ENCODE assay signal across 13 mouse cellular contexts in the genomic region with DNA sequence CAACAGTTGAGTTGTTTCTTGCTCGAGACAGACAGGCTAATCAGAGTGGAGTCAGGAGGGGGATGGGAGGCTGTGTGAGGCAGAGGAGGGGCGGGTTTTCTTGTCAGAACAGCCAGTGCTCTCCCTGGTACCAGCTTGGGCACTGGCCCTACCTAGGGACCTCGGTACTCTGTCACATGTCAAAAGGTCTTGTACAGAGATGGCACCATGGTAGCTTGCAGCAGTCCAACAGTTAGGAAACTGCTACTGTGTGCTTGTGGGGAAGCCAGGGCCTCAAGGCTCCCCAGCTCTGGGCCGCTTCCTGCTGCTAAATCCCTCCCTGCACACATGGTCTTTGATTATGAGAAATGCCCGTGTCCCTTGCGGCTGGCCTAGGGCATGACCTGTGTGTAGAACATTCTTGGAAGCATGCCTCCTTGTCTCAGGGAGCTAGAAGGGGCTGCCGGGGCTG.
DNase-seq lines count a peak whose midpoint lies in the region; ATAC-seq and TF ChIP-seq lines count a peak whose summit lies in the region.
"Had no signal": no experiment of that assay in that cellular context is flagged by ENCODE, and none has a peak within 500 bp of the region (broad histone marks: within the 10 kb centered on the region; RNA-seq: fewer than 3 reads in every experiment).

No protein-coding gene starts in this region.

- no peak for TF ChIP-seq CTCF in stomach, postnatal 0 days (IDR thresholded peaks at IDR 0.05; ENCODE audit: low read depth)
- no peak for TF ChIP-seq CTCF in layer of hippocampus, adult 2 months (conservative IDR thresholded peaks at IDR 0.05)

- no peaks in the 10 kb centered on the region for H3K27me3 ChIP-seq in heart, embryonic 12.5 days (replicated peaks)
- H3K27me3 ChIP-seq in stomach, embryonic 14.5 days (ENCODE audit: control insufficient read depth, insufficient read depth, low read length) = no peaks in the 10 kb centered on the region
- no peaks in the 10 kb centered on the region for H3K27me3 ChIP-seq in stomach, postnatal 0 days (ENCODE audit: control insufficient read depth, insufficient read depth, low read length)
- H3K27me3 ChIP-seq: liver, embryonic 12.5 days; neural tube, embryonic 13.5 days had no signal

- no peak for TF ChIP-seq EP300 in stomach, postnatal 0 days (optimal IDR thresholded peaks at IDR 0.05)

- ATAC-seq in heart, embryonic 12.5 days (ENCODE audit: insufficient number of reproducible peaks, low FRiP score) = 0 out of 2 replicates have a peak, but pooled peaks have one; percentile 7
- no peak for ATAC-seq in stomach, embryonic 14.5 days (ENCODE audit: insufficient number of reproducible peaks, insufficient read depth, low FRiP score, low read depth)
- no peak for ATAC-seq in stomach, postnatal 0 days (ENCODE audit: low FRiP score, low TSS enrichment)
- ATAC-seq: intestine, postnatal 0 days; liver, embryonic 12.5 days had no signal

- intact Hi-C loops in heart, postnatal 10 days (cut with DNase I) = no loop called here

- H3K4me3 ChIP-seq in heart, embryonic 12.5 days = no peak overlapping the region
- no peak overlapping the region for H3K4me3 ChIP-seq in stomach, embryonic 14.5 days (ENCODE audit: low read depth, low read length)
- no peak overlapping the region for H3K4me3 ChIP-seq in stomach, postnatal 0 days (ENCODE audit: low read depth, low read length)
- no peak overlapping the region for H3K4me3 ChIP-seq in layer of hippocampus, adult 2 months
- H3K4me3 ChIP-seq: gastrocnemius, adult 2 months; liver, embryonic 12.5 days; neural tube, embryonic 13.5 days had no signal

- WGBS in heart, embryonic 12.5 days = 25% methylated on average over 7 of the region's 7 CpGs
- WGBS in stomach, embryonic 14.5 days = 42% methylated on average over 7 of the region's 7 CpGs
- WGBS in stomach, postnatal 0 days = 48% methylated on average over 7 of the region's 7 CpGs

- no peak overlapping the region for H3K9ac ChIP-seq in heart, embryonic 12.5 days
- H3K9ac ChIP-seq in stomach, embryonic 14.5 days (replicated peaks; ENCODE audit: low read depth, low read length) = no peak overlapping the region
- H3K9ac ChIP-seq in stomach, postnatal 0 days (ENCODE audit: low read length) = no peak overlapping the region
- H3K9ac ChIP-seq: liver, embryonic 12.5 days; neural tube, embryonic 13.5 days had no signal

- peaks cover 17% of the 10 kb centered on the region for H3K4me1 ChIP-seq in heart, embryonic 12.5 days (replicated peaks)
- no peaks in the 10 kb centered on the region for H3K4me1 ChIP-seq in stomach, embryonic 14.5 days (ENCODE audit: control insufficient read depth, insufficient read depth, low read length)
- 0 out of 2 replicates have a peak, but pooled peaks cover 3% of the 10 kb centered on the region for H3K4me1 ChIP-seq in stomach, postnatal 0 days (replicated peaks; ENCODE audit: control insufficient read depth, insufficient read depth)

- peak overlapping the region; percentile 55 for H3K27ac ChIP-seq in heart, embryonic 12.5 days (ENCODE audit: poor library complexity, severe bottlenecking)
- 0 out of 2 replicates have a peak overlapping the region, but pooled peaks have one; percentile 11 for H3K27ac ChIP-seq in stomach, embryonic 14.5 days (ENCODE audit: low read length)
- no peak overlapping the region for H3K27ac ChIP-seq in stomach, postnatal 0 days (replicated peaks)
- H3K27ac ChIP-seq in layer of hippocampus, adult 2 months = no peak overlapping the region
- H3K27ac ChIP-seq: gastrocnemius, adult 2 months; liver, embryonic 12.5 days; neural tube, embryonic 13.5 days had no signal

- H3K4me2 ChIP-seq in heart, embryonic 12.5 days = no peak overlapping the region
- H3K4me2 ChIP-seq in stomach, embryonic 14.5 days (replicated peaks; ENCODE audit: low read depth, low read length) = no peak overlapping the region
- no peak overlapping the region for H3K4me2 ChIP-seq in stomach, postnatal 0 days (replicated peaks; ENCODE audit: low read depth)
- H3K4me2 ChIP-seq: liver, embryonic 12.5 days; neural tube, embryonic 13.5 days had no signal

- no peaks in the 10 kb centered on the region for H3K9me3 ChIP-seq in heart, embryonic 12.5 days (replicated peaks)
- no peaks in the 10 kb centered on the region for H3K9me3 ChIP-seq in stomach, embryonic 14.5 days (ENCODE audit: control insufficient read depth, low read depth, low read length)
- H3K9me3 ChIP-seq in stomach, postnatal 0 days (ENCODE audit: control insufficient read depth, low read length) = no peaks in the 10 kb centered on the region
- H3K9me3 ChIP-seq: liver, embryonic 12.5 days; neural tube, embryonic 13.5 days had no signal

- no peak for DNase-seq in heart, postnatal 10 days
- DNase-seq in stomach, postnatal 0 days (ENCODE audit: low spot score) = no peak
- peak; percentile 67 for DNase-seq in kidney, postnatal 10 days
- no peak for DNase-seq in spleen, adult 12 weeks (ENCODE audit: low spot score)
- DNase-seq in cerebellum, postnatal 14 days = no peak
- no peak for DNase-seq in layer of hippocampus, adult 2 months (ENCODE audit: low spot score in 2 of 2)
- DNase-seq: gastrocnemius, adult 2 months; right cerebral cortex, postnatal 25 days had no signal

- peaks cover 79% of the 10 kb centered on the region for H3K36me3 ChIP-seq in heart, embryonic 12.5 days
- peaks cover 61% of the 10 kb centered on the region for H3K36me3 ChIP-seq in stomach, embryonic 14.5 days (ENCODE audit: control insufficient read depth, insufficient read depth, low read length)
- peaks cover 2% of the 10 kb centered on the region; the same call in 1 of the 2 replicates for H3K36me3 ChIP-seq in stomach, postnatal 0 days (ENCODE audit: control insufficient read depth, insufficient read depth, low read length)
- H3K36me3 ChIP-seq: liver, embryonic 12.5 days had no signal

Comparison
In these comparisons a context has a peak if more than half of its experiments do, and no peak if none do; other contexts are left out.
1. H3K27ac ChIP-seq: peak in heart, embryonic 12.5 days (single experiment) and stomach, embryonic 14.5 days (single experiment); none in stomach, postnatal 0 days (single experiment) and layer of hippocampus, adult 2 months (single experiment).